Mouse (Mus musculus) lung, postnatal 0 days (tissue): Measurements from ENCODE around the gene Ccdc57. TPM values are rescaled to one million over a fixed set of nuclear protein-coding genes. Genes with fewer than 3 reads are reported as not detected.
A peak's percentile ranks its signal among the peaks of the same experiment; 100 is the strongest.
"Not testable (repeated sequence)": the region's sequence is repeated elsewhere in the genome, so short reads cannot be mapped to it uniquely, and the experiment has no call there.

Experiments used
- ATAC-seq: fragments of 200-750 bp; cut with Nextera tagmentation; 2 replicates; pipeline ENCODE4 v1.8.0; 2017; ENCODE audit warnings: moderate library complexity
- DNase-seq: peaks from one replicate; pipeline ENCODE4 v3.0.0-alpha.2; 2016; ENCODE audit warnings: low spot score
- H3K27ac ChIP-seq: fragments of 300-500 bp; sonication (generic); 2 replicates; pipeline ENCODE4 v1.5.1; 2014; ENCODE audit warnings: antibody characterized with exemption, mild to moderate bottlenecking, low read length, mixed read lengths
- H3K27me3 ChIP-seq: fragments of 300-500 bp; sonication (generic); replicated peaks from 2 replicates; pipeline ENCODE4 v1.6.1; 2014; ENCODE audit warnings: low read length, mixed read lengths; ENCODE audit not compliant: insufficient read depth
- H3K36me3 ChIP-seq: fragments of 300-500 bp; sonication (generic); 2 replicates; pipeline ENCODE4 v1.6.1; 2014; ENCODE audit warnings: low read length, mixed read lengths; ENCODE audit not compliant: insufficient read depth
- H3K4me1 ChIP-seq: fragments of 300-500 bp; sonication (generic); 2 replicates; pipeline ENCODE4 v1.6.1; 2014; ENCODE audit warnings: antibody characterized with exemption, low read depth, low read length, mixed read lengths; ENCODE audit not compliant: insufficient read depth
- H3K4me2 ChIP-seq: fragments of 300-500 bp; sonication (generic); replicated peaks from 2 replicates; pipeline ENCODE4 v1.6.1; 2014; ENCODE audit warnings: low read depth, mild to moderate bottlenecking, low read length, moderate library complexity, mixed read lengths
- H3K4me3 ChIP-seq: fragments of 300-500 bp; sonication (generic); 2 replicates; pipeline ENCODE4 v1.5.1; 2014; ENCODE audit warnings: low read depth, low read length
- H3K9ac ChIP-seq: fragments of 300-500 bp; sonication (generic); replicated peaks from 2 replicates; pipeline ENCODE4 v1.6.1; 2014; ENCODE audit warnings: low read depth, mild to moderate bottlenecking
- H3K9me3 ChIP-seq: fragments of 300-500 bp; sonication (generic); 2 replicates; pipeline ENCODE4 v1.6.1; 2016; ENCODE audit warnings: low read length, mixed read lengths
- CTCF ChIP-seq: IDR thresholded peaks from 2 replicates; pipeline ENCODE4 v1.5.1; 2016; ENCODE audit warnings: antibody characterized with exemption, mild to moderate bottlenecking
- EP300 ChIP-seq: IDR thresholded peaks from 2 replicates; pipeline ENCODE4 v1.6.1; 2016; ENCODE audit warnings: antibody characterized with exemption, mild to moderate bottlenecking, control low read depth
- WGBS: fragments of 180-500 bp; shearing (Covaris S2); extraction: QIAGEN DNeasy Blood & Tissue Kit; methylation state at CpG from one replicate; pipeline ENCODE4 v1.1.7; 2014; 5-methylcytosine and 5-hydroxymethylcytosine counted together
- polyA plus RNA-seq: library from polyadenylated mRNA; unstranded; fragments of >200 nt; fragmentation: Nextera tagmentation; extraction: Ambion mirVana; gene quantifications from 2 replicates; pipeline ENCODE4 v1.2.1, GENCODE M21; 2015

The Ccdc57 gene
- polyA plus RNA-seq, 1 experiment from 2014 or later, result 3.7 TPM

DNA sequence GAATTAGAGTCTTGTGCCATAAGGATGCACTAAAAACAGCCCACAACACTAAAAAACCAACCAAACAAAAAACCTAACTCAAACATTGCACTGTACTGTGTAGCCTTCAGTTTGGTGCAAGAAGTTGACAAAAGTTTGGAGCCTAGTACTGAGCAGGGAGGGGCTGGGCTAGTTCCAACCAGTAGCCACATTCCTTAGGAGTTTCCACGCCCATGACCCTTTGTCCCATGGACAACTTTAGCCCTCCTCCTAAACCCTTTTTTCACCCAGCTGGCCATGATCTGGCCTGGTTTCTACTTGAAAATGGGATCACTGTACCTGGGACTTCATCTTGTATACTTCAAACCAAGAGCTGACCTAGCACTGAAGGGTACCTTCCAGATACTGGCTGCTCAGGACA lies 81.5 kb downstream of the Ccdc57 start:
- 43% methylated on average over 1 of the region's 1 CpGs for WGBS
- Histone ChIP-seq H3K4me2 (no peak overlapping the region), H3K36me3 (no peaks in the 10 kb centered on the region), H3K27ac (peak overlapping the region; percentile 47), H3K9me3 (no peaks in the 10 kb centered on the region), H3K4me1 (peaks cover 12% of the 10 kb centered on the region), H3K9ac (no peak overlapping the region), H3K27me3 (no peaks in the 10 kb centered on the region), H3K4me3 (no peak overlapping the region)
- TF ChIP-seq EP300 (no peak), CTCF (no peak)
- DNase-seq, result peak; percentile 54
- ATAC-seq, result peak; percentile 46

GRCm38 (mm10) chr11:120850331-120851030 lies 82.2 kb downstream of the Ccdc57 start:
- Histone ChIP-seq H3K4me2 (no peak overlapping the region), H3K27ac (peak overlapping the region; percentile 47), H3K36me3 (no peaks in the 10 kb centered on the region), H3K9me3 (no peaks in the 10 kb centered on the region), H3K27me3 (no peaks in the 10 kb centered on the region), H3K4me3 (no peak overlapping the region), H3K4me1 (peaks cover 12% of the 10 kb centered on the region), H3K9ac (no peak overlapping the region)
- ATAC-seq (peak; percentile 59), DNase-seq (peak; percentile 74)
- 39% methylated on average over 2 of the region's 2 CpGs for WGBS
- TF ChIP-seq EP300 (no peak), CTCF (no peak)

GRCm38 (mm10) chr11:120846725-120847475 lies 85.8 kb downstream of the Ccdc57 start:
- WGBS, result 86% methylated on average over 9 of the region's 9 CpGs
- Histone ChIP-seq H3K27me3 (no peaks in the 10 kb centered on the region), H3K9me3 (no peaks in the 10 kb centered on the region), H3K4me2 (no peak overlapping the region), H3K9ac (no peak overlapping the region), H3K4me3 (no peak overlapping the region), H3K4me1 (peaks cover 6% of the 10 kb centered on the region; the same call in 1 of the 2 replicates), H3K27ac (no peak overlapping the region), H3K36me3 (no peaks in the 10 kb centered on the region)
- TF ChIP-seq EP300 (no peak), CTCF (no peak)
- DNase-seq, result no peak
- no peak for ATAC-seq

GRCm38 (mm10) chr11:120844329-120844728 lies 88.3 kb downstream of the Ccdc57 start:
- DNase-seq, result no peak
- Histone ChIP-seq H3K36me3 (no peaks in the 10 kb centered on the region), H3K9me3 (no peaks in the 10 kb centered on the region), H3K4me3 (no peak overlapping the region), H3K4me2 (no peak overlapping the region), H3K27ac (no peak overlapping the region), H3K9ac (no peak overlapping the region), H3K4me1 (no peaks in the 10 kb centered on the region), H3K27me3 (no peaks in the 10 kb centered on the region)
- TF ChIP-seq EP300 (no peak), CTCF (no peak)
- 86% methylated on average over 4 of the region's 4 CpGs for WGBS
- ATAC-seq, result no peak

GRCm38 (mm10) chr11:120833555-120834280 lies 99.0 kb downstream of the Ccdc57 start:
- 41% methylated on average over 8 of the region's 8 CpGs for WGBS
- Histone ChIP-seq H3K4me2 (no peak overlapping the region), H3K27me3 (no peaks in the 10 kb centered on the region), H3K27ac (peak overlapping the region; percentile 22; the same call in 1 of the 2 replicates), H3K4me3 (no peak overlapping the region), H3K9ac (no peak overlapping the region), H3K36me3 (no peaks in the 10 kb centered on the region), H3K4me1 (no peaks in the 10 kb centered on the region), H3K9me3 (no peaks in the 10 kb centered on the region)
- ATAC-seq, result peak; percentile 74
- TF ChIP-seq CTCF (no peak), EP300 (no peak)
- DNase-seq, result peak; percentile 81

DNA sequence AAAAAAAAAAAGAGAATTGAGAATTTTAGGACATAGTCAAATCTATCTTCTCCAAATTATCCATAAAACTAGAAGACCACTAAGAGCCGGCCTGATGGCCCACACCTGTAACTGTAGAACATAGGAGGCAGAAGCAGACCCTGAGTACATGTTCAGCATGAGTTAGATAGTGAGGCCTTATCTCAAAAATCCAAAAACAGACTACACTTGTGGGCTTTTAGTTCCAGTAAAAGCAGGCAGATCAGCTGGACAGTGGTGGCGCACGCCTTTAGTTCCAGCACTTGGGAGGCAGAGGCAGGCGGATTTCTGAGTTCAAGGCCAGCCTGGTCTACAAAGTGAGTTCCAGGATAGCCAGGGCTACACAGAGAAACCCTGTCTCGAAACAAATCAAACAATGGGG lies 99.7 kb downstream of the Ccdc57 start:
- 88% methylated on average over 5 of the region's 5 CpGs for WGBS
- not testable (repeated sequence) for DNase-seq, H3K9me3 ChIP-seq, H3K9ac ChIP-seq, ATAC-seq, H3K36me3 ChIP-seq, H3K4me3 ChIP-seq, H3K4me1 ChIP-seq, H3K4me2 ChIP-seq, H3K27me3 ChIP-seq
- 0 out of 2 replicates have a peak overlapping the region, but pooled peaks have one; percentile 22 for H3K27ac ChIP-seq
